Mouse (Mus musculus) liver, embryonic 15.5 days (tissue): ENCODE measurements around the gene Ogdh. TPM values are rescaled to one million over a fixed set of nuclear protein-coding genes. Genes with fewer than 3 reads are reported as not detected.

ENCODE experiments used
- ATAC-seq: fragments of 200-750 bp; cut with Nextera tagmentation; 2 replicates; pipeline ENCODE4 v1.8.0; 2017; ENCODE audit warnings: moderate number of reproducible peaks, mild to moderate bottlenecking, moderate library complexity; ENCODE audit not compliant: insufficient read depth
- H3K27ac ChIP-seq: fragments of 300-500 bp; sonication (generic); replicated peaks from 2 replicates; pipeline ENCODE4 v1.5.1; 2015; ENCODE audit warnings: mild to moderate bottlenecking, inconsistent platforms
- H3K27me3 ChIP-seq: fragments of 300-500 bp; sonication (generic); 2 replicates; pipeline ENCODE4 v1.6.1; 2015; ENCODE audit warnings: mild to moderate bottlenecking, inconsistent platforms
- H3K36me3 ChIP-seq: fragments of 300-500 bp; sonication (generic); replicated peaks from 2 replicates; pipeline ENCODE4 v1.6.1; 2015; ENCODE audit warnings: moderate library complexity, mild to moderate bottlenecking, inconsistent platforms
- H3K4me1 ChIP-seq: fragments of 300-500 bp; sonication (generic); replicated peaks from 2 replicates; pipeline ENCODE4 v1.6.1; 2015; ENCODE audit warnings: inconsistent platforms
- H3K4me2 ChIP-seq: fragments of 300-500 bp; sonication (generic); 2 replicates; pipeline ENCODE4 v1.6.1; 2015; ENCODE audit warnings: moderate library complexity, mild to moderate bottlenecking, inconsistent platforms
- H3K4me3 ChIP-seq: fragments of 300-500 bp; sonication (generic); replicated peaks from 2 replicates; pipeline ENCODE4 v1.5.1; 2015; ENCODE audit warnings: mild to moderate bottlenecking, inconsistent platforms
- H3K9ac ChIP-seq: fragments of 300-500 bp; sonication (generic); 2 replicates; pipeline ENCODE4 v1.6.1; 2015; ENCODE audit warnings: moderate library complexity, mild to moderate bottlenecking, inconsistent platforms
- H3K9me3 ChIP-seq: fragments of 300-500 bp; sonication (generic); replicated peaks from 2 replicates; pipeline ENCODE4 v1.6.1; 2016; ENCODE audit warnings: inconsistent platforms
- WGBS: fragments of 180-500 bp; shearing (Covaris S2); methylation state at CpG from one replicate; pipeline ENCODE4 v1.1.7; 2015; ENCODE audit warnings: mixed read lengths; ENCODE audit not compliant: insufficient replicate concordance; 5-methylcytosine and 5-hydroxymethylcytosine counted together
- polyA plus RNA-seq: library from polyadenylated mRNA; unstranded; fragments of >200 nt; fragmentation: Nextera tagmentation; extraction: Ambion mirVana; gene quantifications from 2 replicates; pipeline ENCODE4 v1.2.1, GENCODE M21; 2015

Gene Ogdh
- polyA plus RNA-seq, 1 experiment from 2014 or later = 89.7 TPM

DNA sequence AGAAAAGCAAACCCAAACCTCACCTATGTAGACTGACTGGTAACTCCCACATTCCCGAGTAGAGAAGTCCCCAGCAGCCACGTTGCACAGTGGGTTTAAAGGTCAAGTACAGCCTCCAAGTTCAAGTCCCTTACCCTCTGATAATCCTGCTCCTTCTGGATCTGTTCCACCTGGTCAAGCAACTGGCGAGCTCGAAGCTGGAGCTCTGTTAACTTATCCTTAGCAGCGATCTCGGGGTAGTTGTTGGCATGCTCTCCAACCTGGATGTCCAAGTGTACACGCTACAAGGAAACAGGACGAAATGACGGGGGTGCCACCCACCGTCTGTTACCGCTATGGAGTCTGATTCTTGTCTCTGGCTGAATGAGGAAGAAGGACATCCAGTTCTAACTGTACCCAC, 17.8 kb upstream of the Ogdh start:
- no peaks in the 10 kb centered on the region for H3K27me3 ChIP-seq
- peaks cover 24% of the 10 kb centered on the region for H3K4me1 ChIP-seq
- 28% methylated on average over 11 of the region's 11 CpGs for WGBS
- H3K9me3 ChIP-seq = no peaks in the 10 kb centered on the region
- H3K4me3 ChIP-seq = peak overlapping the region; percentile 91
- peak overlapping the region; percentile 90 for H3K9ac ChIP-seq
- no peak for ATAC-seq
- H3K36me3 ChIP-seq = peaks cover 19% of the 10 kb centered on the region
- no peak overlapping the region for H3K27ac ChIP-seq
- peak overlapping the region; percentile 95 for H3K4me2 ChIP-seq

DNA sequence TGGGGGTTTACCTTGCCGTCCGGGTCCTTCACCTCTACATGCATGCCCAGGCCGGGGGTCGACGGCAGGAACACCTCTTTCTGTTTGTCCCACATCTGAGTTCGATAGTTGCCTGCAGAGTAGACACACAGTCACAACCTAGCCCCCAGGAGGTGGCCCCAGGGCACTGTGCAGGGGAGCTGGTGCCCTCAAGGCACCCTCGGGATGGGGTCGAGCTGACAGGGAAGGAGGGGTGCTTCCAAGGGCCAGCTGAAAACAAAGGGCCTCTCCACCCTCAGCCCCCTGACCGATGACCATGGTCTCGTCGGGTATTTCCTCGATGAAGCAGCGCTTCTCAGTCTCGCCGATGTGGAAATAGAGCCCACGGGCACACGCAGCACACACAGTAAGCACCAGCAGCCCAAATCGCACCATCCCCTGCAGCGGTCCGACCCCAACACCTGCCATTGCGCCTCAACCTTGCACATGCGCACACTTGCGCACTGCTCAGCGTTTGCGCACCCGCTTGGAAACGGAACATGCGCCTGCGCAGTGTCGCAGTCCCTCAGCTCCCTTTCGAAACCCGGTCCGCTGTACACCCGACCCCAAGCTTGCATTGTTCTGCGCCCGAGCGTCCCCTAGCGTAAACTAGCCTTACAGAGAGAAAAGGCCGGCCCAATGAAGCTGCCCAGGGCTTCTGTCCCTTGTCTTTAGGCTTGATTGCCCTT, 16.9 kb upstream of the Ogdh start, which contains the start of gene Tmed4:
Gene Tmed4 (minus strand): TSS at position 484 of the 707 bp plus-strand sequence.
- Histone ChIP-seq H3K27ac (peak within 1 kb of the TSS; percentile 70), H3K9me3 (no peaks in the 10 kb centered on the region), H3K4me2 (peak within 1 kb of the TSS; percentile 95), H3K36me3 (peaks cover 19% of the 10 kb centered on the region), H3K4me1 (peaks cover 21% of the 10 kb centered on the region), H3K27me3 (no peaks in the 10 kb centered on the region), H3K4me3 (peak within 1 kb of the TSS; percentile 91), H3K9ac (peak within 1 kb of the TSS; percentile 90)
- WGBS = under 1% methylated on average over 39 of the region's 39 CpGs
- ATAC-seq = peak; percentile 96

DNA sequence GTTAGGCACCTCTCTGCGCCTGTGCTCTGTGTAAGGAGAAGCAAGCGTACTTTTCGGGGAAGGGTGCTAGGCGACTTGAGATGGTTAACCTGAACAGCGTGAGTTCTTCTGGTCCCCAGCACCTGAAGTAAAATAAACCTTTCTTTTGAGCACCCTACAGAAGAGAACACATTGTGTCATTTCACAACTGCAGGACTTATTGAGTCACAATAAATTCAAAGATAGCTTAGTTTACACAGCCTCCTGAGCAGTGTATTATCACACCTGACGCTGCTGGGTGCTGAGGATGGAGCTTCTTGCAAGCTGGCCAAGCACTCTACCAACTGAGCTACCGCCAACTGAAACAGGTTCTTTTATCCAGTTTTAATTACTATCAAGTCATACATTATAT, 16.3 kb upstream of the Ogdh start:
- WGBS = 30% methylated on average over 7 of the region's 7 CpGs
- peak; percentile 6; the same call in 1 of the 2 replicates for ATAC-seq
- Histone ChIP-seq H3K4me2 (peak overlapping the region; percentile 95), H3K36me3 (peaks cover 19% of the 10 kb centered on the region), H3K4me1 (peaks cover 21% of the 10 kb centered on the region), H3K27ac (peak overlapping the region; percentile 70), H3K4me3 (peak overlapping the region; percentile 91), H3K9me3 (no peaks in the 10 kb centered on the region), H3K9ac (peak overlapping the region; percentile 90), H3K27me3 (no peaks in the 10 kb centered on the region)

DNA sequence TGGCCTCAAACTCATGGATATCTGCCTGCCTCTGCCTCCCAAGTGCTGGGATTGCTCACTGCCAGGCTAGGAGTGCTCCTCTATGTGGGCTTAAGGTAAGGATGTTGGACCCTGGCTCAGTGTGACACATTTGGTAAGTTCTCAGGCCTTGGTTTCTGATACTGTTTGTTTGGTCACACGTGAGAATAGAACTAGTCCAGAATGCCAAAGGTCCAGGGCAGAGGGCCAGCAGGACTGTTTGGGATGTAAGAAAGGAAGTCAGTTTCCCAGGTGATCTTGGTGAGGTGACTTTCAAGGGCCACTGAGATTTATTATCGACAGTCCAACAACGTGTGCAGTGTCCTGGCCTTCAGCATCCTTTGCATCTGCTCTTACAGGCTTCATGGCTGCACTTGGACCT, 15.0 kb upstream of the Ogdh start:
- no peak overlapping the region for H3K27ac ChIP-seq
- H3K9ac ChIP-seq = no peak overlapping the region
- H3K4me2 ChIP-seq = no peak overlapping the region
- peaks cover 11% of the 10 kb centered on the region for H3K36me3 ChIP-seq
- H3K27me3 ChIP-seq = no peaks in the 10 kb centered on the region
- no peak overlapping the region for H3K4me3 ChIP-seq
- H3K9me3 ChIP-seq = no peaks in the 10 kb centered on the region
- ATAC-seq = no peak
- peaks cover 21% of the 10 kb centered on the region for H3K4me1 ChIP-seq
- WGBS = 68% methylated on average over 3 of the region's 3 CpGs

DNA sequence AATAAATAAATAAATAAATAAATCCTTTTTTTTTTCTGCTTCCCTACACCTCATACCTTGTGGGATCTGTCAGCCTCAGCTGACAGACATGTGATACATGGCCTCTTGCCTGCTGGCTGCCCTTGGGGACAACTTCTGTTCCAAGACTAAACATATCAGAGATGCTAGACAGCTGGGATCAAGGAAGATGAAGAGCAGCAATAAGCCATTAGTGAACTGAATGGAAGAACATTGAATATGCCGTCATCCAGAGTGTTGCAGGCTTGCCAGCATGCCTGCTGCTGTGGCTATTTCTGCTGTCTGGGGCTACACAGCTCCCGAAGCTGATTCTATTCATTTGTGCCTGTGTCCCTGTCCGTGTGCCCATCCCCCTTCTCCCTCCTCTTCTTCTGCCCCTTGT, 8.5 kb upstream of the Ogdh start:
- 0 out of 2 replicates have a peak, but pooled peaks cover 3% of the 10 kb centered on the region for H3K27me3 ChIP-seq
- no peak overlapping the region for H3K4me2 ChIP-seq
- H3K36me3 ChIP-seq = no peaks in the 10 kb centered on the region
- no peak overlapping the region for H3K4me3 ChIP-seq
- no peak for ATAC-seq
- no peak overlapping the region for H3K27ac ChIP-seq
- H3K4me1 ChIP-seq = no peaks in the 10 kb centered on the region
- 57% methylated on average over 3 of the region's 3 CpGs for WGBS
- no peak overlapping the region for H3K9ac ChIP-seq
- no peaks in the 10 kb centered on the region for H3K9me3 ChIP-seq

DNA sequence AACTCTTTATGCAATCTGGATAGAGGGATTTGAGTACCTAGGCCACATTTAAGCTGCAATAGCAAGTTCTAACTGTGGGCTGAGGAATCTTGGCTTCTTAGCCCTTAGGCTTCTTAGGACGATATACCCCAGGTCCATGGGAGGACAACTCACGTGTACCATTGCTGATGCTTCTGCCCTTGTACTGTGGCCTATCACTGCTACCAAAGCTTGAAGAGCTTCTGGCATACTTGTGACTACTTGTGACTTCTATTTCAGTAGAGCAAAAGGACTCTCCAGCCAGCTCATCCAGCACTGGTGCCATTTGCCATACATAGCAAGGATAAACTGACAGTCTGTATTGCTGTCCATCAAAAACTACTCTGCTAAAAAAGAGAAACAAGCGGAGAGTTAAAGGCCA, 1.3 kb upstream of the Ogdh start:
- ATAC-seq = no peak
- no peak overlapping the region for H3K4me3 ChIP-seq
- no peak overlapping the region for H3K27ac ChIP-seq
- WGBS = 78% methylated on average over 3 of the region's 3 CpGs
- no peak overlapping the region for H3K4me2 ChIP-seq
- no peaks in the 10 kb centered on the region for H3K9me3 ChIP-seq
- H3K36me3 ChIP-seq = no peaks in the 10 kb centered on the region
- peaks cover 35% of the 10 kb centered on the region for H3K4me1 ChIP-seq
- H3K27me3 ChIP-seq = 0 out of 2 replicates have a peak, but pooled peaks cover 3% of the 10 kb centered on the region
- H3K9ac ChIP-seq = no peak overlapping the region

DNA sequence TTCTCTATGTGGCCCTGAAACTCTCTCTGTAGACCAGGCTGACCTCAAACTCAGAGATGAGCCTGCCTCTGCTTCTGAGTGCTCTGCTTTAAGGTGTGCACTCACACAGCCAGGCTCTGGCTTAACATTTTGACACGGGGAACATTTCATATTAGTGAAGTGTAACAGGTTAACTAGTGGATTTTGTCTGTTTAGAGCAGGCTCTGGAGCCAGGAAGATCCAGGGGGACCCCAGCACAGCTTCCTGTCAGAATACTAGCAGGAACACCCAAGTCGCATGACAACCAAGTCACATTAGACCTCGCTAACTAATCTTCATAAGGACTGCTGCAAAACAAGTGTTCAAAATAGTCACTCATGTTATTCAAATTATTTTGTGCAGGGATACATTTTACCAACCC, 550 bp upstream of the Ogdh start:
- H3K4me2 ChIP-seq = peak overlapping the region; percentile 79
- 27% methylated on average over 3 of the region's 3 CpGs for WGBS
- H3K27ac ChIP-seq = peak overlapping the region; percentile 96
- peak overlapping the region; percentile 88 for H3K9ac ChIP-seq
- H3K4me3 ChIP-seq = peak overlapping the region; percentile 89
- H3K36me3 ChIP-seq = no peaks in the 10 kb centered on the region
- peaks cover 42% of the 10 kb centered on the region for H3K4me1 ChIP-seq
- ATAC-seq = no peak
- no peaks in the 10 kb centered on the region for H3K9me3 ChIP-seq
- 0 out of 2 replicates have a peak, but pooled peaks cover 1% of the 10 kb centered on the region for H3K27me3 ChIP-seq

DNA sequence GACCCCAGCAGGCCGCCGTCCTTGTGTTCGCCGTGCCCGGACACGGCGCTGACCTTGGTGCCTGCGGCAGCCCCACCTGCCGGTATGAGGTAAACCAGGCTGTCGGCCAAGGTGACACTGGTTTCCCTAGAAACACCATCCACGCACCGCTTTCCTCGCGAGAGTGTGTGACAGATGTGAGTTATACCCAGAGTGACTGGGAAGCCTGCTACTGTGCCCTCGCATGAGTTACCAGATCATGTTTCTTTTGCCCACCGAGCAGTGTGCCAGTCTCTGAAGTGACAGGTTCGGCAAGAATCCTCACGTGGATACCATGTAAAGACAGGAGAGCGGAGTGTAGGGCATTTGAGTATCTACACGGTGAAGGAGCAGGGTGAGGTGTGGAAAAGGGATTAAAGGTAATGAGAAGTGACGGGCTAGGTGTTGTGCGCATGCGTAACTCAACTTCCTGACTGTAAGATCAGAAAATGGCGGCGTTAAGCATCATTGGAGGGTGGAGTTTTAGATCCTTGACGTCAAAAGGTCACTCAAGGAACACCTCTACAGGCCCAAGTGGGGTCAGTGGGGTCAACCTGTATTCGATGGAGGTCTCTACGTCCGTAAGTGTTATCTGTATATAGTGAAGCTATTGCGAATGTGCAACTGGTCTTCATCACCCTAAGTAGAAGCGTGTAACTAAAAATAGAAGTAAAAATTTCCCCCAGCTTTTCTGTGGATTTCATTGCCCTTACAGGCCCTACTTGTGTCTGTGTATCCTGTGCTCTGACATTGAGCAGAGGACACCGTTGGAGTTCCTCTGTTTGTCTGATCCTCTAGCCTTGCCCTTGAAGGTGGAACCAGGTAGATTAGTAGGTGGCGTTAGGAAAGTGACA, 919 bp downstream of the Ogdh start:
- no peaks in the 10 kb centered on the region for H3K9me3 ChIP-seq
- ATAC-seq = no peak; the same call in 1 of the 2 replicates
- H3K27ac ChIP-seq = peak overlapping the region; percentile 96
- H3K4me2 ChIP-seq = peak overlapping the region; percentile 79
- peak overlapping the region; percentile 88 for H3K9ac ChIP-seq
- H3K36me3 ChIP-seq = peaks cover 9% of the 10 kb centered on the region
- H3K27me3 ChIP-seq = no peaks in the 10 kb centered on the region
- H3K4me3 ChIP-seq = peak overlapping the region; percentile 89
- WGBS = 12% methylated on average over 33 of the region's 33 CpGs
- peaks cover 56% of the 10 kb centered on the region for H3K4me1 ChIP-seq

DNA sequence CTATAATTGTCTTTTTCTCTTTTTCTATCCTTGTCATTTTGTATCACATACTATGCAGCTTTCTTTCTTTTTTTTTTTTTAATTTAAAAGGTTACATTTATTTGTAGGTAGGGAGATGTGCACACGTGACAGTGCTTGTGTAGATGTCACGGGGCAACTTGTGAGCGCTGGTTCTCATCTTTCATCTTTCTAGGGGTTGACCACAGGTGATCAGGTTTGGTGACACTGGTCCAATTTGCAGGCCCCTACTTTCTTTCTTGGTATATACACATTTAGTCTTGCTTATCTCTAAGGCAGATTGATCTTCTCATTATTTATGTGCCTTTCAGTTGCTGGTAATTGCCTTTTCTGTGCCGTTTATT, 1.5 kb downstream of the Ogdh start:
- 83% methylated on average over 4 of the region's 4 CpGs for WGBS
- H3K27me3 ChIP-seq = no peaks in the 10 kb centered on the region
- no peak for ATAC-seq
- no peak overlapping the region for H3K9ac ChIP-seq
- peaks cover 56% of the 10 kb centered on the region for H3K4me1 ChIP-seq
- H3K4me3 ChIP-seq = peak overlapping the region; percentile 89
- H3K27ac ChIP-seq = peak overlapping the region; percentile 96
- H3K36me3 ChIP-seq = peaks cover 15% of the 10 kb centered on the region
- peak overlapping the region; percentile 79 for H3K4me2 ChIP-seq
- H3K9me3 ChIP-seq = no peaks in the 10 kb centered on the region

DNA sequence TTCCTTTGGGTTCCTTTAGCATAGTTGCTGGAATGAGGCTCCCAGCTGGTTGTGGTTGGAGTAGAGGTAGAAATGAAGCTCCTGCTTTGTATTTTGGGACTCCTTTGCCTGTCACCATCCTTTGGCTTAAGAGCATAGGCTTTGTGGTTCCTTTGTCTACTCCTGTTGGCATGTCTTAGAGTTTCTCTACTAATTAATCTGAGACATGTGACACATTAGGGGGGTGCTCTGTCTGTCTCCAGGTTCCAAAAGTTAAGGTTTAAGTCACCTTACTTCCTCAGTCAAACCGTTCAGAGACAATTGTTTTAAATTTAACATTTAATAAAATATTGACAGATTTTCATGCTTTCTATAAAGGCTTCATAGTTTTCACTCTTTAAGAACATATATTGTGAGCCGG, 2.2 kb downstream of the Ogdh start:
- 78% methylated on average over 2 of the region's 2 CpGs for WGBS
- Histone ChIP-seq H3K27me3 (no peaks in the 10 kb centered on the region), H3K9me3 (no peaks in the 10 kb centered on the region), H3K27ac (peak overlapping the region; percentile 96), H3K4me3 (peak overlapping the region; percentile 89), H3K4me2 (peak overlapping the region; percentile 79), H3K9ac (peak overlapping the region; percentile 51), H3K36me3 (peaks cover 21% of the 10 kb centered on the region), H3K4me1 (peaks cover 58% of the 10 kb centered on the region)
- ATAC-seq = no peak

DNA sequence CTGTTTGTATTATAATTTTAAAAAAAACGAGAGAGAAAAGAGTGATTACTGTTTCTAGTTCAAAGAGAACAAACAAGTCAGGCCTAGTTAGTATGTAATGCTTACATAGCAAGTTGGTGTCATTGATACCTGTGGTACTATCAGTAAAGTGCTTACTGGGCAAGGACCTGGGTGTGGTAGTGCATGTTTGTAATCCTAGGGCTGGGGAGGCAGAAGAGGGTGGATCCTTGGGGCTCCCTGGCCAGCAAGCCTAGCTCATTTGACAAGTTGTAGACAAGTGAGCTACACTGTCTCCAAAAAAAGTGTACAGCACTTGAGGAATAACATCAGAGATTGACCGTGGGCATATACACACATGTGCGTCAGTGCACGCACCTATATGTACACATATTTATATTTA, 3.2 kb downstream of the Ogdh start:
- H3K4me1 ChIP-seq = peaks cover 65% of the 10 kb centered on the region
- WGBS = 57% methylated on average over 4 of the region's 4 CpGs
- H3K4me3 ChIP-seq = peak overlapping the region; percentile 32
- H3K4me2 ChIP-seq = peak overlapping the region; percentile 79
- peak overlapping the region; percentile 96 for H3K27ac ChIP-seq
- H3K9ac ChIP-seq = 0 out of 2 replicates have a peak overlapping the region, but pooled peaks have one; percentile 11
- ATAC-seq = peak; percentile 74
- no peaks in the 10 kb centered on the region for H3K27me3 ChIP-seq
- H3K36me3 ChIP-seq = peaks cover 31% of the 10 kb centered on the region
- H3K9me3 ChIP-seq = no peaks in the 10 kb centered on the region
